Mouse (Mus musculus): ENCODE results near the gene Olfr1112. TPM values are rescaled to one million over a fixed set of nuclear protein-coding genes. Genes with fewer than 3 reads are reported as not detected.
"Not testable (repeated sequence)": the region's sequence is repeated elsewhere in the genome, so short reads cannot be mapped to it uniquely, and the experiment has no call there.

The Olfr1112 gene
- polyA plus RNA-seq (2016; fragmentation: Nextera tagmentation; extraction: Ambion mirVana), result not detected in 2 replicates

- no peak within 1 kb of the TSS for H3K4me3 ChIP-seq
- H3K27ac ChIP-seq, result no peak within 1 kb of the TSS
- no peaks in the 10 kb centered on the region for H3K4me1 ChIP-seq
- no peaks in the 10 kb centered on the region for H3K27me3 ChIP-seq (ENCODE audit: poor library complexity, severe bottlenecking)
- no peaks in the 10 kb centered on the region for H3K9me3 ChIP-seq
- DNase-seq (ENCODE audit: extremely low spot score, low spot score), result no peak
- WGBS, result 87% methylated on average over 1 of the region's 1 CpGs
- no peaks in the 10 kb centered on the region for H3K36me3 ChIP-seq (replicated peaks)
Measured at GRCm38 (mm10) chr2:87187498-87187897, at the start of gene Olfr1112. Gene Olfr1112 (plus strand): TSS chr2:87187798.

GRCm38 (mm10) chr2:87140200-87140599 is 47.4 kb upstream of the Olfr1112 start, which contains the start of gene Olfr1110:
Gene Olfr1110 (minus strand): TSS chr2:87140300.
- no peak for DNase-seq (ENCODE audit: extremely low spot score, low spot score)
- Histone ChIP-seq H3K4me1 (no peaks in the 10 kb centered on the region), H3K27ac (no peak within 1 kb of the TSS), H3K9me3 (no peaks in the 10 kb centered on the region), H3K36me3 (replicated peaks) (no peaks in the 10 kb centered on the region), H3K4me3 (no peak within 1 kb of the TSS), H3K27me3 (ENCODE audit: poor library complexity, severe bottlenecking) (no peaks in the 10 kb centered on the region)
- 88% methylated on average over 1 of the region's 1 CpGs for WGBS

DNA sequence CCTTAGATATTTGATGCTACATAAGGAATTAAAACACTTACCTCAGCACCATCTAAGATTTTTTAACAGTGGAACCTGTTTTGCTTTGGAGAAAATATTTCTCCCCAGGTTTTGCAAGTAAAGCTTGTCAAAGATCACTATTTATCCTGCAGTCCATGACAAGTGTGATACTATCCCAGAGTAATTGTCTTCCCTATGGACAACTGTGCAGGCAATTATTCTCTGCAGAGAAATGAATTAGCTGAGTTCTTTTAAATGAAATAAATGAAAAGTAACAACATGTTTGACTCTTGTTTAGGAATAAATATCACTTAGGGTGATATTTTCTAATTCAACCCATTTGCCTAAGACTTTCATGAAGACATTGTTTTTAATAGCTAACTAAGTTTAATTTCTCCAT is 35.1 kb upstream of the Olfr1112 start, which contains the start of gene Olfr1111:
Gene Olfr1111, minus strand, starts transcription at position 101 of the 400 bp plus-strand sequence.
- H3K27ac ChIP-seq, result no peak within 1 kb of the TSS
- no peak for DNase-seq (ENCODE audit: extremely low spot score, low spot score)
- no peaks in the 10 kb centered on the region for H3K4me1 ChIP-seq
- no peaks in the 10 kb centered on the region for H3K27me3 ChIP-seq (ENCODE audit: poor library complexity, severe bottlenecking)
- H3K9me3 ChIP-seq, result no peaks in the 10 kb centered on the region
- H3K4me3 ChIP-seq, result no peak within 1 kb of the TSS
- no peaks in the 10 kb centered on the region for H3K36me3 ChIP-seq (replicated peaks)

DNA sequence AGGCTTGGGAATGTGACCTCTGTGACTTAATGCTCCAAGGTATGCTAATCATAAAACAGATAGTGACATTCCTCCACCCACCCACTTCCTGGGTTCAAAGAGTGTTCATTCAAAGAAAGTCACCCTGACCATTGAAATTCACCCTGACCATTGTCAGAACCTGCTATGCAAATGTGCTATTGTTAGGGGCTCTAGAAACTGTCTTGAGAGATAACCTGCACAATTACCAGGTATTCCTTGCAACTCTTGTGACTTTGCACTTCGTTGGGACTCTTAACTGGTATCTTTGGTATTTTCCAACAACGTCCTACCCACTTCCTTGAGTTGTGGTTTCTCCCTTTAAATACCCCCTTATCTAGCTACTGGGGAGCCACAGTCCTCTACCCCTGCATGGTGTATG is 19.9 kb upstream of the Olfr1112 start:
- WGBS, result 81% methylated on average over 2 of the region's 2 CpGs
- not testable (repeated sequence) for H3K36me3 ChIP-seq (replicated peaks); H3K4me3 ChIP-seq; H3K4me1 ChIP-seq; H3K9me3 ChIP-seq; H3K27ac ChIP-seq; DNase-seq (ENCODE audit: extremely low spot score, low spot score); H3K27me3 ChIP-seq (ENCODE audit: poor library complexity, severe bottlenecking)

DNA sequence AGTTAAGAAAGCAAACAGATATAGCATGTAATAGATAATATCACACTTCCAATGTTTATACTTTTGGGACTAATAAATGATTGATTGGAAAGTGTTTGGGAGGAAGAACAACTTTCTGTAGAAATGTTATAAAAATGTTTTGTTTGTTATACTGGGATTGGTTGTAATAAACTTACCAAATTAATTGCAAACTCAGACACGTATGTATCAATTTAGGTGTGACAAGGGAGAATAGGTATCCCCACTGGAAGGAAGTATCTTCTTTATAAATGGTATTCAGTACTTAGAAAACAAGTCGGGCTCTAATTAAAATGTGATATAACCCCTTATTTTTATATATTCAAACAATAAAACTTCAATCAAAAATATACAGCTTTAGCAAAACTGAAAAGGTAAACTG is 21.1 kb downstream of the Olfr1112 start, which contains the start of gene Olfr1113:
Gene Olfr1113, plus strand, starts transcription at position 301 of the 400 bp plus-strand sequence.
- Histone ChIP-seq H3K9me3 (no peaks in the 10 kb centered on the region), H3K27ac (no peak within 1 kb of the TSS), H3K4me3 (no peak within 1 kb of the TSS), H3K4me1 (no peaks in the 10 kb centered on the region), H3K27me3 (ENCODE audit: poor library complexity, severe bottlenecking) (no peaks in the 10 kb centered on the region), H3K36me3 (replicated peaks) (no peaks in the 10 kb centered on the region)
- no peak for DNase-seq (ENCODE audit: extremely low spot score, low spot score)
- WGBS, result 92% methylated on average over 2 of the region's 2 CpGs

Other genes with a start within 250 kb of the Olfr1112 start
- not detected in 2 replicates for gene Olfr1099, start 227.1 kb upstream of the Olfr1112 start, polyA plus RNA-seq (2016; fragmentation: Nextera tagmentation; extraction: Ambion mirVana)
- gene Olfr1100, start 207.8 kb upstream of the Olfr1112 start, polyA plus RNA-seq (2016; fragmentation: Nextera tagmentation; extraction: Ambion mirVana), result not detected in 2 replicates
- not detected in 2 replicates for gene Olfr1101, start 196.6 kb upstream of the Olfr1112 start, polyA plus RNA-seq (2016; fragmentation: Nextera tagmentation; extraction: Ambion mirVana)
- not detected in 2 replicates for gene Olfr1102, start 189.4 kb upstream of the Olfr1112 start, polyA plus RNA-seq (2016; fragmentation: Nextera tagmentation; extraction: Ambion mirVana)
- not detected in 2 replicates for gene Olfr1104, start 160.7 kb upstream of the Olfr1112 start, polyA plus RNA-seq (2016; fragmentation: Nextera tagmentation; extraction: Ambion mirVana)
- gene Olfr1105, start 151.3 kb upstream of the Olfr1112 start, polyA plus RNA-seq (2016; fragmentation: Nextera tagmentation; extraction: Ambion mirVana), result not detected in 2 replicates
- gene Olfr1106, start 135.5 kb upstream of the Olfr1112 start, polyA plus RNA-seq (2016; fragmentation: Nextera tagmentation; extraction: Ambion mirVana), result not detected in 2 replicates
- not detected in 2 replicates for gene Olfr1107, start 112.0 kb upstream of the Olfr1112 start, polyA plus RNA-seq (2016; fragmentation: Nextera tagmentation; extraction: Ambion mirVana)
- not detected in 2 replicates for gene Olfr1109, start 91.8 kb upstream of the Olfr1112 start, polyA plus RNA-seq (2016; fragmentation: Nextera tagmentation; extraction: Ambion mirVana)
- gene Olfr259, start 73.2 kb upstream of the Olfr1112 start, polyA plus RNA-seq (2016; fragmentation: Nextera tagmentation; extraction: Ambion mirVana), result not detected in 2 replicates
- gene Olfr1110, start 47.5 kb upstream of the Olfr1112 start, polyA plus RNA-seq (2016; fragmentation: Nextera tagmentation; extraction: Ambion mirVana), result not detected in 2 replicates
- not detected in 2 replicates for gene Olfr1111, start 35.2 kb upstream of the Olfr1112 start, polyA plus RNA-seq (2016; fragmentation: Nextera tagmentation; extraction: Ambion mirVana)
- gene Olfr1113, start 21.2 kb downstream of the Olfr1112 start, polyA plus RNA-seq (2016; fragmentation: Nextera tagmentation; extraction: Ambion mirVana), result not detected in 2 replicates
- gene Olfr1115, start 60.2 kb downstream of the Olfr1112 start, polyA plus RNA-seq (2016; fragmentation: Nextera tagmentation; extraction: Ambion mirVana), result not detected in 2 replicates
- gene Olfr1116, start 79.7 kb downstream of the Olfr1112 start, polyA plus RNA-seq (2016; fragmentation: Nextera tagmentation; extraction: Ambion mirVana), result not detected in 2 replicates
- not detected in 2 replicates for gene Olfr1118, start 119.8 kb downstream of the Olfr1112 start, polyA plus RNA-seq (2016; fragmentation: Nextera tagmentation; extraction: Ambion mirVana)
- gene Olfr1120, start 167.0 kb downstream of the Olfr1112 start, polyA plus RNA-seq (2016; fragmentation: Nextera tagmentation; extraction: Ambion mirVana), result not detected in 2 replicates
- not detected in 2 replicates for gene Olfr1121, start 182.1 kb downstream of the Olfr1112 start, polyA plus RNA-seq (2016; fragmentation: Nextera tagmentation; extraction: Ambion mirVana)
- not detected in 2 replicates for gene Olfr1122, start 198.1 kb downstream of the Olfr1112 start, polyA plus RNA-seq (2016; fragmentation: Nextera tagmentation; extraction: Ambion mirVana)
- not detected in 2 replicates for gene Olfr1123, start 228.8 kb downstream of the Olfr1112 start, polyA plus RNA-seq (2016; fragmentation: Nextera tagmentation; extraction: Ambion mirVana)
- 0.07 TPM in 1 of 2 replicates, not detected in the other for gene Olfr1124, start 242.5 kb downstream of the Olfr1112 start, polyA plus RNA-seq (2016; fragmentation: Nextera tagmentation; extraction: Ambion mirVana)

Measured in forebrain, embryonic 10.5 days (tissue).